Mouse (Mus musculus) heart, postnatal 0 days (tissue): ENCODE measurements around the gene Tcf3. TPM values are rescaled to one million over a fixed set of nuclear protein-coding genes. Genes with fewer than 3 reads are reported as not detected.

Source experiments
- ATAC-seq: fragments of 200-750 bp; cut with Nextera tagmentation; 2 replicates; pipeline ENCODE4 v1.8.0; 2017; ENCODE audit warnings: low read depth, moderate number of reproducible peaks, moderate library complexity; ENCODE audit not compliant: insufficient read depth
- DNase-seq: peaks from one replicate; pipeline ENCODE4 v3.0.0-alpha.2; 2016; ENCODE audit warnings: low spot score
- H3K27ac ChIP-seq: fragments of 300-500 bp; sonication (generic); 2 replicates; pipeline ENCODE4 v1.5.1; 2014; ENCODE audit warnings: low read depth, mild to moderate bottlenecking
- H3K27me3 ChIP-seq: fragments of 300-500 bp; sonication (generic); 2 replicates; pipeline ENCODE4 v1.6.1; 2014; ENCODE audit warnings: low read length, mixed read lengths; ENCODE audit not compliant: control insufficient read depth, insufficient read depth
- H3K36me3 ChIP-seq: fragments of 300-500 bp; sonication (generic); replicated peaks from 2 replicates; pipeline ENCODE4 v1.6.1; 2014; ENCODE audit warnings: low read length, mixed read lengths; ENCODE audit not compliant: control insufficient read depth, insufficient read depth
- H3K4me1 ChIP-seq: fragments of 300-500 bp; sonication (generic); 2 replicates; pipeline ENCODE4 v1.6.1; 2014; ENCODE audit warnings: antibody characterized with exemption; ENCODE audit not compliant: control insufficient read depth, insufficient read depth
- H3K4me2 ChIP-seq: fragments of 300-500 bp; sonication (generic); 2 replicates; pipeline ENCODE4 v1.6.1; 2014; ENCODE audit warnings: low read depth, mild to moderate bottlenecking, low read length, moderate library complexity
- H3K4me3 ChIP-seq: fragments of 300-500 bp; sonication (generic); 2 replicates; pipeline ENCODE4 v1.5.1; 2014; ENCODE audit warnings: low read depth, low read length
- H3K9ac ChIP-seq: fragments of 300-500 bp; sonication (generic); replicated peaks from 2 replicates; pipeline ENCODE4 v1.6.1; 2014; ENCODE audit warnings: low read depth, low read length, mixed read lengths
- H3K9me3 ChIP-seq: fragments of 300-500 bp; sonication (generic); replicated peaks from 2 replicates; pipeline ENCODE4 v1.6.1; 2016; ENCODE audit warnings: low read length; ENCODE audit not compliant: control insufficient read depth
- CTCF ChIP-seq: IDR thresholded peaks from 2 replicates; pipeline ENCODE4 v1.5.1; 2016; ENCODE audit warnings: antibody characterized with exemption, control low read depth, low read depth
- EP300 ChIP-seq: IDR thresholded peaks from 2 replicates; pipeline ENCODE4 v1.6.1; 2016; ENCODE audit warnings: antibody characterized with exemption, low read depth
- WGBS: fragments of 180-500 bp; shearing (Covaris S2); extraction: QIAGEN DNeasy Blood & Tissue Kit; methylation state at CpG from one replicate; pipeline ENCODE4 v1.1.7; 2014; 5-methylcytosine and 5-hydroxymethylcytosine counted together
- polyA plus RNA-seq: library from polyadenylated mRNA; unstranded; fragments of >200 nt; fragmentation: Nextera tagmentation; extraction: Ambion mirVana; gene quantifications from 2 replicates; pipeline ENCODE4 v1.2.1, GENCODE M21; 2015
- total RNA-seq: library from RNA; depleted of rRNA; stranded (reverse); fragments of >200 nt; gene quantifications from 2 replicates; pipeline ENCODE4 v1.2.3, GENCODE M21; 2014; ENCODE audit warnings: low replicate concordance

Gene Tcf3
- total and polyA plus RNA-seq, 2 experiments from 2014 or later, result 20.6 to 77.8 TPM

- H3K36me3 ChIP-seq, result peaks cover 57% of the 10 kb centered on the region
- DNase-seq (peak; percentile 97), ATAC-seq (peak; percentile 84)
- peak within 1 kb of the TSS; percentile 87 for H3K9ac ChIP-seq
- no peaks in the 10 kb centered on the region for H3K9me3 ChIP-seq
- H3K4me1 ChIP-seq, result peaks cover 18% of the 10 kb centered on the region
- peak within 1 kb of the TSS; percentile 82 for H3K4me2 ChIP-seq
- H3K4me3 ChIP-seq, result peak within 1 kb of the TSS; percentile 84
- TF ChIP-seq EP300 (no peak), CTCF (no peak)
- WGBS, result 1% methylated on average over 27 of the region's 27 CpGs
- peak within 1 kb of the TSS; percentile 88 for H3K27ac ChIP-seq
- H3K27me3 ChIP-seq, result no peaks in the 10 kb centered on the region
Observed at GRCm38 (mm10) chr10:80406684-80407501, 26.6 kb downstream of the Tcf3 start, which contains the start of gene Uqcr11. Gene Uqcr11, minus strand, starts transcription at chr10:80406830.

GRCm38 (mm10) chr10:80405481-80406173, 27.8 kb downstream of the Tcf3 start:
- Histone ChIP-seq H3K9ac (peak overlapping the region; percentile 87), H3K4me3 (peak overlapping the region; percentile 84), H3K36me3 (peaks cover 52% of the 10 kb centered on the region), H3K27ac (peak overlapping the region; percentile 88), H3K4me2 (peak overlapping the region; percentile 82), H3K27me3 (no peaks in the 10 kb centered on the region), H3K9me3 (no peaks in the 10 kb centered on the region), H3K4me1 (peaks cover 18% of the 10 kb centered on the region)
- TF ChIP-seq EP300 (no peak), CTCF (peak; percentile 16; the same call in 1 of the 2 replicates)
- ATAC-seq, result no peak
- no peak for DNase-seq
- WGBS, result 42% methylated on average over 10 of the region's 10 CpGs

GRCm38 (mm10) chr10:80403044-80403692, 30.3 kb downstream of the Tcf3 start:
- H3K9ac ChIP-seq, result no peak overlapping the region
- DNase-seq, result no peak

GRCm38 (mm10) chr10:80400704-80401161, 32.7 kb downstream of the Tcf3 start:
- H3K9me3 ChIP-seq, result no peaks in the 10 kb centered on the region
- H3K4me3 ChIP-seq, result no peak overlapping the region
- H3K9ac ChIP-seq, result peak overlapping the region; percentile 59; the same call in 1 of the 2 replicates
- no peak for TF ChIP-seq CTCF
- TF ChIP-seq EP300, result no peak
- DNase-seq (no peak), ATAC-seq (no peak)
- no peaks in the 10 kb centered on the region for H3K27me3 ChIP-seq
- H3K27ac ChIP-seq, result 0 out of 2 replicates have a peak overlapping the region, but pooled peaks have one; percentile 91
- H3K4me2 ChIP-seq, result no peak overlapping the region
- H3K4me1 ChIP-seq, result peaks cover 31% of the 10 kb centered on the region
- 64% methylated on average over 4 of the region's 4 CpGs for WGBS
- H3K36me3 ChIP-seq, result peaks cover 34% of the 10 kb centered on the region

More at GRCm38 (mm10) chr10:80403044-80403692, 30.3 kb downstream of the Tcf3 start:
- Histone ChIP-seq H3K27me3 (no peaks in the 10 kb centered on the region), H3K27ac (no peak overlapping the region), H3K4me1 (peaks cover 28% of the 10 kb centered on the region), H3K9me3 (no peaks in the 10 kb centered on the region), H3K4me3 (no peak overlapping the region), H3K4me2 (no peak overlapping the region), H3K36me3 (peaks cover 34% of the 10 kb centered on the region)
- no peak for ATAC-seq
- TF ChIP-seq EP300 (no peak), CTCF (peak; percentile 36)
- WGBS, result 68% methylated on average over 4 of the region's 4 CpGs

- Histone ChIP-seq H3K27me3 (no peaks in the 10 kb centered on the region), H3K4me3 (peak overlapping the region; percentile 60), H3K27ac (peak overlapping the region; percentile 91), H3K36me3 (peaks cover 38% of the 10 kb centered on the region), H3K9me3 (no peaks in the 10 kb centered on the region), H3K9ac (peak overlapping the region; percentile 59), H3K4me1 (peaks cover 25% of the 10 kb centered on the region), H3K4me2 (peak overlapping the region; percentile 81)
- ATAC-seq (no peak), DNase-seq (no peak)
- TF ChIP-seq EP300 (no peak), CTCF (no peak)
- WGBS, result 7% methylated on average over 17 of the region's 17 CpGs
Observed at GRCm38 (mm10) chr10:80399973-80400703, 33.3 kb downstream of the Tcf3 start.
